Mouse (Mus musculus) stomach, postnatal 0 days (tissue): ENCODE results near the gene Gm18336.

Source experiments
- CTCF ChIP-seq: IDR thresholded peaks from 2 replicates; pipeline ENCODE4 v1.5.1; 2016; ENCODE audit warnings: antibody characterized with exemption, low read depth, mild to moderate bottlenecking, moderate library complexity
- EP300 ChIP-seq: optimal IDR thresholded peaks from 2 replicates; pipeline ENCODE3; 2016; ENCODE audit warnings: antibody characterized with exemption

- TF ChIP-seq CTCF = no peak
- TF ChIP-seq EP300 = no peak
These were observed 14.1 kb downstream of the Gm18336 start for GRCm38 (mm10) chrX:73384419-73384818.
